Mouse (Mus musculus) ovary, postnatal 10 days (tissue): ENCODE measurements at regions not wholly inside any gene's neighbourhood (a gene's known extent, or its start where the extent isn't known, plus 50 kb on each side); places are given as distances from the start of the nearest gene placed in this dataset.
A peak's percentile ranks its signal among the peaks of the same experiment; 100 is the strongest.

Source experiments
- DNase-seq: peaks from one replicate; pipeline ENCODE4 v3.0.0; 2022; ENCODE audit warnings: low spot score

GRCm38 (mm10) chr3:101162536-101163159 is 52.6 kb upstream of the Ptgfrn start:
- DNase-seq, result no peak

GRCm38 (mm10) chr3:101161941-101162531 is 52.0 kb upstream of the Ptgfrn start:
- DNase-seq, result peak; percentile 13

- DNase-seq, result no peak
Measured at GRCm38 (mm10) chr3:101161421-101161940, 51.4 kb upstream of the Ptgfrn start.
